Mouse (Mus musculus): ENCODE results near the gene Prtn3.

Prtn3 gene

GRCm38 (mm10) chr10:79855558-79856184, 18.6 kb upstream of the Prtn3 start:
- DNase-seq: peak in 1 of 2 experiments; percentile 48

GRCm38 (mm10) chr10:79856280-79856679, 18.0 kb upstream of the Prtn3 start:
- no peak for DNase-seq

- DNase-seq: peak in 1 of 2 experiments; percentile 26
Measured at GRCm38 (mm10) chr10:79856704-79857451, 17.4 kb upstream of the Prtn3 start.

DNA sequence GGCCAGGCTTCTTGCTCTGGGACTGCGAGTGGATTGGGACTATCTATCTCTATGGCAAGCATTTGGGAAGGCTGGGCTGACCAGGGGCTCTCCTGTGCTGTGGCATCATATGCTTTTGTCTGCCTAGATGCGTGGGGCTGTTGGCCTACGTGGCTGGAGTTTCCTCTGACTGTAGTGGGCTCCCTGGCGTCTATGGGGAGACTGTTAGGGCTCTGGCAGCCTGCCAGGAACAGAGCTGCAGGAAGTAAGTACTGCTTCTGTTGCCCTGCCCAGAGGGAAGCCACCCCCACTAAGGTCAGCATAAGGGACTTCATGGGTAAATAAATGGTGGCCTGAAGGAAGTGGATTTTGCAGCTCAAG, 16.8 kb upstream of the Prtn3 start:
- peak in 1 of 2 experiments; percentile 54 for DNase-seq

GRCm38 (mm10) chr10:79857894-79858293, 16.4 kb upstream of the Prtn3 start:
- DNase-seq: no peak

DNA sequence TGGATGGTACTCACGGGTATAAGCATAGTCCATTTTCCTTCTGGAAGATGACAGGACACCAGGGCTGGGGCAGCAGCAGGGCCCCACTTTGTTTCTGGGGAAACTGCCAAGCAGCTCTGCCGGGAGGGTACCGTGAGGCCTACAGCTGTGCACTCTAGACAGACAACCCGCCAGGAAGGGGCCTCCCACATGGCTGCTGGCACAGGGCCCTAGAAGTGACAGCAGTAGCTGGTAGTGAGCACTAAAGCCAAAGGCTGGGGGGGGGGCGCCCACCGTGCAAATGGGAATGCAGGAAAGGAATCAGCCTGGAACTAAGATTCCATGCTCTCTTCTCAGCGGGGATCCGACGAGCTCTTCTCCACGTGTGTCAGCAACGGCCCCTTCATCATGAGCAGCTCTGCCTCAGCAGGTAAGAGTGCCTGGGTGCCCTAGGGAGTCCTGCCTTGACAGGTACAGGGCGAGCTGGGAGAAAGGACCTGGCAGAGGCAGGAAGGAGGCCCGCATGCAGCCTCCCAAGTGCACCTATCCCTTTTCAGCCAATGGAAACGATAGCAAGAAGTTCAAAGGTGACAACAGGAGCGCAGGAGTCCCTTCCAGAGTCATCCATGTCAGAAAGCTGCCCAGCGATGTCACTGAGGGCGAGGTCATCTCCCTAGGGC, 15.7 kb upstream of the Prtn3 start:
- peak; percentile 56 to 59 for DNase-seq

DNA sequence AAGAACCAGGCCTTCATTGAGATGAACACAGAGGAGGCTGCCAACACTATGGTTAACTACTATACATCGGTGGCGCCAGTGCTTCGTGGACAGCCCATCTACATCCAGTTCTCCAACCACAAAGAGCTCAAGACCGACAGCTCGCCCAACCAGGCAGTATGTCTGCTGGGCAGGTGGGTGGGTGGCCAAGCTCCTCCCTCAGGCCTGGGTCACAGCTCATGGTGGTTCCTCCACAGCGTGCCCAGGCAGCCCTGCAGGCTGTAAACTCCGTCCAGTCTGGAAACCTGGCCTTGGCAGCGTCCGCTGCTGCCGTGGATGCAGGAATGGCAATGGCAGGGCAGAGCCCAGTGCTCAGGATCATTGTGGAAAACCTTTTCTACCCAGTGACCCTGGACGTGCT, 15.2 kb upstream of the Prtn3 start:
- peak in 1 of 2 experiments; percentile 28 for DNase-seq

- DNase-seq: no peak
Measured at GRCm38 (mm10) chr10:79860079-79860911, 14.0 kb upstream of the Prtn3 start.

GRCm38 (mm10) chr10:79861230-79862048, 12.8 kb upstream of the Prtn3 start:
- DNase-seq: peak; percentile 77 to 85

DNA sequence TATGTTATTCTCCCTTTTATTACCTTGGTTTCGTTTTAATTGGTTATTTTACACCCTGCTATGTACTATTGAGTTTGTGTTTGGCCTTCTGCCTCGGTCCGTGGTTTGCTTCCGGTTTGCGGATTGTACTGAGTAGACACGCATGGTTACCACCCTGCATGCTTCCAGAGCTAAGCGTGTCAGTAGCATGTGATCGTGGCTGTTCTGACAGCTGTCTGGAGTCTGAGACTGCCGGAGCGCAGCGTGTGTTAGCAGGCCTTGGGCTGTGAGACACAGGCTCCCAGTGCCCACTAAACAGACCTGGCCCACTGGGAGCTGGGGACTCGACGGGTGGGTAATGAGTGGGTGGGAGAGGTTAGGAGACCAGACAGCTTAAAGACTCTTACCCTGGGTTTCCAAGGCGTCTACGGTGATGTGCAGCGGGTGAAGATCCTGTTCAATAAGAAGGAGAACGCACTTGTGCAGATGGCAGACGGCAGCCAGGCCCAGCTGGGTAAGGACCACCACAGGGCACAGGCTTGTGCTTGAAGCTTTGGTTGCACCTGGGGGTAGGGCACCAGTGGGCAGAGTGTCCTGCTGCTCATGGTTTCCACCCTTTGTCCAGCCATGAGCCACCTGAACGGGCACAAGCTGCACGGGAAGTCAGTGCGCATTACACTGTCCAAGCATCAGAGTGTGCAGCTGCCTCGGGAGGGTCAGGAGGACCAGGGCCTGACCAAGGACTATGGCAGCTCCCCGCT, 12.1 kb upstream of the Prtn3 start:
- DNase-seq: no peak

DNA sequence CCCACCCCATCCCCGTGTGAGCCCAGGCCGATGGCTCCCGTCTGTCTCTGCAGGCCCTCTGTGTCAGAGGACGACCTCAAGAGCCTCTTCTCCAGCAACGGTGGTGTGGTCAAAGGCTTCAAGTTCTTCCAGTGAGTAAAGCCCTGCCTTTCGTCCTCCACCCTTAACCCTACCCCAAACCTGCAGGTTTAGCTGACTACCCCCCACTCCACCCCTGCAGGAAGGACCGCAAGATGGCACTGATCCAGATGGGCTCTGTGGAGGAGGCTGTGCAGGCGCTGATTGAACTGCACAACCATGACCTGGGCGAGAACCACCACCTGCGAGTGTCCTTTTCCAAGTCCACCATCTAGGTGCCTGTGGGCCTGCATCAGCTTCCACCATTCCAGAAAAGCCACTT, 11.4 kb upstream of the Prtn3 start:
- no peak for DNase-seq

- no peak for DNase-seq
Measured at GRCm38 (mm10) chr10:79864351-79865188, 9.7 kb upstream of the Prtn3 start.

- DNase-seq: no peak
Measured at GRCm38 (mm10) chr10:79865189-79865601, 9.1 kb upstream of the Prtn3 start.

DNA sequence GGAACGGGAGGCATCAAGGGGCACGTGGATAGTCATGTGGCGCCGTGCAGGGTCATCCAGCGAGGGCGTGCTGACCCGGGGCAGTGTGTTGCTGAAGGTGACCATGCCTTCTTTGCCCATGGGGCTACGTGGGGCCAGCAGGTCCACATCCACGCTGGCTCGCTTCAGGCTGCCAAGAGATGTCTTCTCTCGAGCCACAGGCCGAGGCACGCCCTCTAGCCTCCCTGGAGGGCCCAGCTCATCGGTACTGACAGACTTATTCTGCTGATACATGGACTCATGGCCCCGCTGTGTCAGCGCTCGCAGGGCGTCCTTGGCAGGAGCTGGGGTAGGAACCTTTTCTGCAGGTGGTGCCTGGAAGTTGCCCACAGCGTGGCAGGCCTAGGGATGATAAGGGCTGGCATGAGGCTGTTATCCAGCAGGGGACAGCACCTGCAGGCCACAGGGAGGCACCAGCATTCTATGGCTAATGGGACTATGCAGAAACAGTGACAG, 8.4 kb upstream of the Prtn3 start:
- peak; percentile 48 to 55 for DNase-seq

GRCm38 (mm10) chr10:79866601-79867000, 7.7 kb upstream of the Prtn3 start:
- no peak for DNase-seq

- DNase-seq: no peak
Measured at GRCm38 (mm10) chr10:79871845-79872244, 2.4 kb upstream of the Prtn3 start.

GRCm38 (mm10) chr10:79872862-79873261, 1.4 kb upstream of the Prtn3 start:
- no peak for DNase-seq

- DNase-seq: no peak
Measured at GRCm38 (mm10) chr10:79873313-79873712, 963 bp upstream of the Prtn3 start.

GRCm38 (mm10) chr10:79873715-79874289, 474 bp upstream of the Prtn3 start:
- DNase-seq: no peak

GRCm38 (mm10) chr10:79877174-79877573, 2.9 kb downstream of the Prtn3 start:
- no peak for DNase-seq
